Mouse (Mus musculus): ENCODE results near the gene Man1a.
A peak's percentile ranks its signal among the peaks of the same experiment; 100 is the strongest.

- TF ChIP-seq TAL1 (IDR thresholded peaks at IDR 0.05; ENCODE audit: low read length) (peak; percentile 92), GATA1 (IDR thresholded peaks at IDR 0.05; ENCODE audit: low read length) (peak; percentile 94)
Measured at GRCm38 (mm10) chr10:54042212-54042840, 34.1 kb downstream of the Man1a start.

All from erythroblast, embryonic 14.5 days (primary cell).